Mouse (Mus musculus) liver, postnatal 0 days (tissue): ENCODE data around the gene Sdhaf3.

Experiments used
- CTCF ChIP-seq: sonication (generic); IDR thresholded peaks from 2 replicates; pipeline ENCODE4 v1.5.1; 2016; ENCODE audit warnings: antibody characterized with exemption, low read depth
- EP300 ChIP-seq: IDR thresholded peaks from 2 replicates; pipeline ENCODE4 v1.6.1; 2016; ENCODE audit warnings: antibody characterized with exemption, low read depth, mild to moderate bottlenecking

GRCm38 (mm10) chr6:6909586-6909985, 46.2 kb upstream of the Sdhaf3 start:
- no peak for TF ChIP-seq EP300
- no peak for TF ChIP-seq CTCF
